Mouse (Mus musculus) midbrain, postnatal 0 days (tissue): ENCODE measurements at regions not wholly inside any gene's neighbourhood (a gene's known extent, or its start where the extent isn't known, plus 50 kb on each side); places are given as distances from the start of the nearest gene placed in this dataset.
A peak's percentile ranks its signal among the peaks of the same experiment; 100 is the strongest.

Experiments
- ATAC-seq: fragments of 200-750 bp; cut with Nextera tagmentation; 2 replicates; pipeline ENCODE4 v1.8.0; 2017; ENCODE audit warnings: moderate number of reproducible peaks, mild to moderate bottlenecking, moderate TSS enrichment, moderate library complexity; ENCODE audit not compliant: low FRiP score
- DNase-seq: peaks from one replicate; pipeline ENCODE4 v3.0.0-alpha.2; 2015; ENCODE audit warnings: low spot score
- H3K27ac ChIP-seq: fragments of 300-500 bp; sonication (generic); 2 replicates; pipeline ENCODE4 v1.5.1; 2014; ENCODE audit warnings: low read depth, mild to moderate bottlenecking, low read length, mixed read lengths
- H3K27me3 ChIP-seq: fragments of 300-500 bp; sonication (generic); 2 replicates; pipeline ENCODE4 v1.6.1; 2014; ENCODE audit warnings: low read length, control low read depth, mixed read lengths; ENCODE audit not compliant: insufficient read depth
- H3K36me3 ChIP-seq: fragments of 300-500 bp; sonication (generic); 2 replicates; pipeline ENCODE4 v1.6.1; 2014; ENCODE audit warnings: low read length, control low read depth, mixed read lengths; ENCODE audit not compliant: insufficient read depth
- H3K4me1 ChIP-seq: fragments of 300-500 bp; sonication (generic); 2 replicates; pipeline ENCODE4 v1.6.1; 2014; ENCODE audit warnings: mild to moderate bottlenecking, control low read depth, antibody characterized with exemption, low read length, mixed read lengths; ENCODE audit not compliant: insufficient read depth
- H3K4me2 ChIP-seq: fragments of 300-500 bp; sonication (generic); 2 replicates; pipeline ENCODE4 v1.6.1; 2014; ENCODE audit warnings: low read depth, mild to moderate bottlenecking, low read length, mixed read lengths; ENCODE audit not compliant: poor library complexity, severe bottlenecking
- H3K4me3 ChIP-seq: fragments of 300-500 bp; sonication (generic); 2 replicates; pipeline ENCODE4 v1.5.1; 2014; ENCODE audit warnings: low read depth, mild to moderate bottlenecking, low read length, moderate library complexity
- H3K9ac ChIP-seq: fragments of 300-500 bp; sonication (generic); replicated peaks from 2 replicates; pipeline ENCODE4 v1.6.1; 2014; ENCODE audit warnings: mild to moderate bottlenecking, low read length, moderate library complexity, mixed read lengths; ENCODE audit not compliant: poor library complexity, severe bottlenecking
- H3K9me3 ChIP-seq: fragments of 300-500 bp; sonication (generic); 2 replicates; pipeline ENCODE4 v1.6.1; 2016; ENCODE audit warnings: low read length, control low read depth
- CTCF ChIP-seq: IDR thresholded peaks from 2 replicates; pipeline ENCODE4 v1.5.1; 2016; ENCODE audit warnings: antibody characterized with exemption, mild to moderate bottlenecking
- WGBS: fragments of 180-500 bp; shearing (Covaris S2); extraction: QIAGEN DNeasy Blood & Tissue Kit; methylation state at CpG from one replicate; pipeline ENCODE4 v1.1.7; 2014; 5-methylcytosine and 5-hydroxymethylcytosine counted together

GRCm38 (mm10) chr8:11914681-11915474, 74.6 kb downstream of the Tex29 start:
- H3K36me3 ChIP-seq: no peaks in the 10 kb centered on the region
- H3K4me3 ChIP-seq: no peak overlapping the region
- no peak overlapping the region for H3K27ac ChIP-seq
- H3K9ac ChIP-seq: no peak overlapping the region
- H3K4me2 ChIP-seq: peak overlapping the region; percentile 44
- peak; percentile 68 for DNase-seq
- no peak for ATAC-seq
- peaks cover 12% of the 10 kb centered on the region for H3K4me1 ChIP-seq
- TF ChIP-seq CTCF: no peak
- no peaks in the 10 kb centered on the region for H3K9me3 ChIP-seq
- H3K27me3 ChIP-seq: 0 out of 2 replicates have a peak, but pooled peaks cover 8% of the 10 kb centered on the region
- WGBS: 24% methylated on average over 19 of the region's 19 CpGs

GRCm38 (mm10) chr8:11915721-11916120, 75.4 kb downstream of the Tex29 start:
- 0 out of 2 replicates have a peak, but pooled peaks cover 8% of the 10 kb centered on the region for H3K27me3 ChIP-seq
- DNase-seq (no peak), ATAC-seq (no peak)
- WGBS: 95% methylated on average over 11 of the region's 11 CpGs
- H3K4me1 ChIP-seq: peaks cover 12% of the 10 kb centered on the region
- no peak overlapping the region for H3K4me2 ChIP-seq
- H3K9ac ChIP-seq: no peak overlapping the region
- H3K36me3 ChIP-seq: no peaks in the 10 kb centered on the region
- H3K27ac ChIP-seq: no peak overlapping the region
- no peak for TF ChIP-seq CTCF
- no peak overlapping the region for H3K4me3 ChIP-seq
- no peaks in the 10 kb centered on the region for H3K9me3 ChIP-seq

- WGBS: 83% methylated on average over 2 of the region's 2 CpGs
- no peak for TF ChIP-seq CTCF
- Histone ChIP-seq H3K36me3 (no peaks in the 10 kb centered on the region), H3K9me3 (no peaks in the 10 kb centered on the region), H3K4me1 (peaks cover 9% of the 10 kb centered on the region), H3K27me3 (no peaks in the 10 kb centered on the region), H3K27ac (no peak overlapping the region), H3K4me2 (no peak overlapping the region), H3K9ac (no peak overlapping the region), H3K4me3 (no peak overlapping the region)
- ATAC-seq (no peak), DNase-seq (no peak)
Measured at GRCm38 (mm10) chr8:11919876-11920275, 79.6 kb downstream of the Tex29 start.

- Histone ChIP-seq H3K9me3 (no peaks in the 10 kb centered on the region), H3K36me3 (no peaks in the 10 kb centered on the region), H3K4me2 (no peak overlapping the region), H3K9ac (no peak overlapping the region), H3K27ac (no peak overlapping the region), H3K4me1 (no peaks in the 10 kb centered on the region), H3K4me3 (no peak overlapping the region), H3K27me3 (no peaks in the 10 kb centered on the region)
- ATAC-seq (no peak), DNase-seq (peak; percentile 22)
- TF ChIP-seq CTCF: peak; percentile 39
- WGBS: 86% methylated on average over 7 of the region's 7 CpGs
Measured at GRCm38 (mm10) chr8:11923115-11923514, 82.8 kb downstream of the Tex29 start.

- H3K9me3 ChIP-seq: no peaks in the 10 kb centered on the region
- WGBS: 63% methylated on average over 11 of the region's 11 CpGs
Measured at GRCm38 (mm10) chr8:11924165-11924564, 83.9 kb downstream of the Tex29 start.

GRCm38 (mm10) chr8:11942892-11943332, 102.6 kb downstream of the Tex29 start:
- 23% methylated on average over 6 of the region's 6 CpGs for WGBS
- ATAC-seq: peak; percentile 91

More at GRCm38 (mm10) chr8:11924165-11924564, 83.9 kb downstream of the Tex29 start:
- no peaks in the 10 kb centered on the region for H3K27me3 ChIP-seq
- no peaks in the 10 kb centered on the region for H3K4me1 ChIP-seq
- H3K4me2 ChIP-seq: no peak overlapping the region
- no peak for ATAC-seq
- H3K36me3 ChIP-seq: no peaks in the 10 kb centered on the region
- H3K4me3 ChIP-seq: no peak overlapping the region
- TF ChIP-seq CTCF: peak; percentile 64
- H3K9ac ChIP-seq: no peak overlapping the region
- H3K27ac ChIP-seq: no peak overlapping the region
- DNase-seq: peak; percentile 68

More at GRCm38 (mm10) chr8:11942892-11943332, 102.6 kb downstream of the Tex29 start:
- H3K27me3 ChIP-seq: no peaks in the 10 kb centered on the region
- H3K9me3 ChIP-seq: no peaks in the 10 kb centered on the region
- TF ChIP-seq CTCF: peak; percentile 88
- H3K4me1 ChIP-seq: no peaks in the 10 kb centered on the region
- peak; percentile 92 for DNase-seq
- no peak overlapping the region for H3K27ac ChIP-seq
- H3K36me3 ChIP-seq: no peaks in the 10 kb centered on the region
- H3K9ac ChIP-seq: no peak overlapping the region
- no peak overlapping the region for H3K4me2 ChIP-seq
- H3K4me3 ChIP-seq: no peak overlapping the region
